Mouse (Mus musculus) C2C12 (cell line): ENCODE data around the gene Gm43552. TPM values are rescaled to one million over a fixed set of nuclear protein-coding genes. Genes with fewer than 3 reads are reported as not detected.
"Not testable (repeated sequence)": the region's sequence is repeated elsewhere in the genome, so short reads cannot be mapped to it uniquely, and the experiment has no call there.

Source experiments
- H3K27me3 ChIP-seq: one replicate; pipeline ENCODE4 v1.6.1; 2011; ENCODE audit not compliant: control insufficient read depth, insufficient read depth, insufficient read length
- H3K36me3 ChIP-seq: one replicate; pipeline ENCODE4 v1.6.1; 2011; ENCODE audit not compliant: control insufficient read depth, insufficient read depth
- H3K4me3 ChIP-seq: one replicate; pipeline ENCODE4 v1.5.1; 2011; ENCODE audit warnings: mild to moderate bottlenecking, control low read depth; ENCODE audit not compliant: poor library complexity, insufficient read depth, severe bottlenecking
- H3K79me2 ChIP-seq: one replicate; pipeline ENCODE4 v1.6.1; 2011; ENCODE audit not compliant: control insufficient read depth, insufficient read depth
- H3K79me3 ChIP-seq: one replicate; pipeline ENCODE4 v1.6.1; 2011; ENCODE audit warnings: low read depth, control low read depth
- H3ac ChIP-seq: one replicate; pipeline ENCODE3; 2011; ENCODE audit warnings: low read depth; ENCODE audit not compliant: control insufficient read depth, insufficient read length
- CEBPB ChIP-seq: IDR thresholded peaks from one replicate; pipeline ENCODE4 v1.6.1; 2011; ENCODE audit warnings: low read depth, mild to moderate bottlenecking, control low read depth, moderate library complexity
- CTCF ChIP-seq: IDR thresholded peaks from one replicate; pipeline ENCODE4 v1.5.1; 2011; ENCODE audit not compliant: control insufficient read depth, insufficient read depth, insufficient read length
- FOSL1 ChIP-seq: IDR thresholded peaks from one replicate; pipeline ENCODE4 v1.8.0; 2011; ENCODE audit warnings: mild to moderate bottlenecking, low read length; ENCODE audit not compliant: poor library complexity, insufficient read depth, severe bottlenecking
- MAX ChIP-seq: IDR thresholded peaks from one replicate; pipeline ENCODE4 v1.6.1; 2011; ENCODE audit warnings: mild to moderate bottlenecking, control low read depth
- MYOD1 ChIP-seq: IDR thresholded peaks from one replicate; pipeline ENCODE4 v1.6.1; 2011; ENCODE audit warnings: low read depth; ENCODE audit not compliant: control insufficient read depth, insufficient read length
- MYOG ChIP-seq: IDR thresholded peaks from one replicate; pipeline ENCODE4 v1.6.1; 2011; ENCODE audit not compliant: control insufficient read depth, insufficient read length; ENCODE audit errors: extremely low read depth
- USF1 ChIP-seq: IDR thresholded peaks from one replicate; pipeline ENCODE4 v1.6.1; 2011; ENCODE audit warnings: low read depth, mild to moderate bottlenecking, control low read depth, moderate library complexity
- polyA plus RNA-seq: library from polyadenylated mRNA; unstranded; fragments of >200 nt; fragmentation: generic; extraction: Trizol; gene quantifications from one replicate; pipeline ENCODE4 v1.2.1, GENCODE M21; 2012; ENCODE audit warnings: missing spikeins

The Gm43552 gene
- polyA plus RNA-seq, 1 experiment = not detected

GRCm38 (mm10) chr5:65537420-65538071, 44.9 kb upstream of the Gm43552 start:
- Histone ChIP-seq H3ac (peak overlapping the region; percentile 83), H3K79me3 (peaks cover 52% of the 10 kb centered on the region), H3K36me3 (peaks cover 17% of the 10 kb centered on the region), H3K4me3 (peak overlapping the region; percentile 84), H3K79me2 (peaks cover 55% of the 10 kb centered on the region), H3K27me3 (no peaks in the 10 kb centered on the region)
- TF ChIP-seq CEBPB = no peak
- no peak for TF ChIP-seq USF1
- no peak for TF ChIP-seq FOSL1
- no peak for TF ChIP-seq MYOD1
- no peak for TF ChIP-seq MAX
- no peak for TF ChIP-seq MYOG
- TF ChIP-seq CTCF = no peak

GRCm38 (mm10) chr5:65536751-65537419, 44.3 kb upstream of the Gm43552 start, which contains the start of the genes Smim14 and Ube2k:
TSS of gene Smim14 (minus strand) at chr5:65537184.
TSS of gene Ube2k (plus strand) at chr5:65537233.
- Histone ChIP-seq H3K27me3 (no peaks in the 10 kb centered on the region), H3K79me2 (peaks cover 48% of the 10 kb centered on the region), H3K79me3 (peaks cover 45% of the 10 kb centered on the region), H3K4me3 (peak within 1 kb of the TSS; percentile 84), H3K36me3 (peaks cover 11% of the 10 kb centered on the region), H3ac (peak within 1 kb of the TSS; percentile 83)
- TF ChIP-seq MYOG (no peak), MAX (no peak), USF1 (no peak), MYOD1 (no peak), CTCF (no peak), FOSL1 (no peak), CEBPB (no peak)

- peak overlapping the region; percentile 84 for H3K4me3 ChIP-seq
- H3K79me2 ChIP-seq = peaks cover 40% of the 10 kb centered on the region
- H3K27me3 ChIP-seq, H3ac ChIP-seq, H3K36me3 ChIP-seq: not testable (repeated sequence)
- peaks cover 37% of the 10 kb centered on the region for H3K79me3 ChIP-seq
These were observed 43.4 kb upstream of the Gm43552 start for GRCm38 (mm10) chr5:65536068-65536465.

GRCm38 (mm10) chr5:65535457-65536067, 42.9 kb upstream of the Gm43552 start:
- Histone ChIP-seq H3ac (no peak overlapping the region), H3K36me3 (peaks cover 4% of the 10 kb centered on the region), H3K79me2 (peaks cover 35% of the 10 kb centered on the region), H3K4me3 (no peak overlapping the region), H3K27me3 (no peaks in the 10 kb centered on the region), H3K79me3 (peaks cover 32% of the 10 kb centered on the region)
- no peak for TF ChIP-seq FOSL1
- TF ChIP-seq MYOG = no peak
- no peak for TF ChIP-seq CEBPB
- no peak for TF ChIP-seq MYOD1
- TF ChIP-seq CTCF = no peak
- TF ChIP-seq USF1 = no peak
- TF ChIP-seq MAX = no peak

GRCm38 (mm10) chr5:65534496-65534895, 41.9 kb upstream of the Gm43552 start:
- Histone ChIP-seq H3K4me3 (no peak overlapping the region), H3ac (no peak overlapping the region), H3K79me3 (peaks cover 22% of the 10 kb centered on the region), H3K79me2 (peaks cover 24% of the 10 kb centered on the region), H3K36me3 (peaks cover 4% of the 10 kb centered on the region), H3K27me3 (no peaks in the 10 kb centered on the region)
- TF ChIP-seq FOSL1 (no peak), MYOD1 (no peak), MAX (no peak), USF1 (no peak), MYOG (no peak), CTCF (no peak), CEBPB (no peak)

- Histone ChIP-seq H3K27me3 (no peaks in the 10 kb centered on the region), H3K79me3 (no peaks in the 10 kb centered on the region), H3ac (no peak overlapping the region), H3K36me3 (no peaks in the 10 kb centered on the region), H3K4me3 (no peak overlapping the region), H3K79me2 (no peaks in the 10 kb centered on the region)
- TF ChIP-seq FOSL1 = no peak
- TF ChIP-seq MYOG = no peak
- no peak for TF ChIP-seq USF1
- TF ChIP-seq MYOD1 = no peak
- no peak for TF ChIP-seq CEBPB
- TF ChIP-seq MAX = no peak
These were observed 38.6 kb upstream of the Gm43552 start for GRCm38 (mm10) chr5:65531283-65531682.
